Mouse (Mus musculus) megakaryocyte-erythroid progenitor cell, adult 5-6 weeks (primary cell): ENCODE data around the gene Olfr433. TPM values are rescaled to one million over a fixed set of nuclear protein-coding genes. Genes with fewer than 3 reads are reported as not detected.
A peak's percentile ranks its signal among the peaks of the same experiment; 100 is the strongest.
"Not testable (repeated sequence)": the region's sequence is repeated elsewhere in the genome, so short reads cannot be mapped to it uniquely, and the experiment has no call there.

Source experiments
- ATAC-seq: replicated peaks from 2 replicates; pipeline ENCODE4 v1.8.0; 2016; ENCODE audit warnings: mild to moderate bottlenecking, inconsistent platforms; ENCODE audit not compliant: severe bottlenecking, poor library complexity, low FRiP score, low TSS enrichment
- total RNA-seq, 2 experiments: library from RNA; stranded (forward) in 1 of 2; stranded (reverse) in 1 of 2; fragments of 200-1000, 215-1000 nt in 1 of 2; fragments of >200 nt in 1 of 2; fragmentation: Nextera tagmentation in 1 of 2; gene quantifications; 2 replicates each; pipeline ENCODE4 v1.2.3; 2014 to 2017

Olfr433 gene
- not detected in 2 replicates for total RNA-seq (2014; fragmentation: Nextera tagmentation)
- not detected in 2 replicates for total RNA-seq (2017)

- 0 out of 2 replicates have a peak, but pooled peaks have one; percentile 47 for ATAC-seq
These were observed at the start of gene Olfr433 for GRCm38 (mm10) chr1:174040523-174041177. Gene Olfr433, plus strand, starts transcription at chr1:174040705.

- ATAC-seq: no peak
These were observed 45.5 kb upstream of the Olfr433 start for GRCm38 (mm10) chr1:173995003-173995402.

- ATAC-seq: 0 out of 2 replicates have a peak, but pooled peaks have one; percentile 10
These were observed 36.0 kb upstream of the Olfr433 start for GRCm38 (mm10) chr1:174004352-174005109.

- ATAC-seq: not testable (repeated sequence)
These were observed 33.5 kb upstream of the Olfr433 start for GRCm38 (mm10) chr1:174007050-174007449.

- no peak for ATAC-seq
These were observed 8.8 kb upstream of the Olfr433 start, which contains the start of gene Ifi205 for GRCm38 (mm10) chr1:174031698-174032097. Gene Ifi205, minus strand, starts transcription at chr1:174031810.

GRCm38 (mm10) chr1:174035841-174036240 is 4.7 kb upstream of the Olfr433 start:
- no peak for ATAC-seq

- no peak for ATAC-seq
These were observed 2.0 kb upstream of the Olfr433 start for GRCm38 (mm10) chr1:174038480-174038879.

- ATAC-seq: peak; percentile 46; the same call in 1 of the 2 replicates
These were observed 1.8 kb downstream of the Olfr433 start for GRCm38 (mm10) chr1:174042091-174042884.

- no peak for ATAC-seq
These were observed 3.9 kb downstream of the Olfr433 start for GRCm38 (mm10) chr1:174044431-174044830.

- not testable (repeated sequence) for ATAC-seq
These were observed 7.7 kb downstream of the Olfr433 start for GRCm38 (mm10) chr1:174048227-174048626.

GRCm38 (mm10) chr1:174048893-174049292 is 8.4 kb downstream of the Olfr433 start, which contains the start of gene Olfr432:
Gene Olfr432, plus strand, starts transcription at chr1:174049205.
- ATAC-seq: no peak

GRCm38 (mm10) chr1:174049357-174049756 is 8.9 kb downstream of the Olfr433 start:
- ATAC-seq: not testable (repeated sequence)

- no peak for ATAC-seq
These were observed 10.0 kb downstream of the Olfr433 start for GRCm38 (mm10) chr1:174050532-174050931.

GRCm38 (mm10) chr1:174051515-174051914 is 11.0 kb downstream of the Olfr433 start:
- ATAC-seq: no peak

- ATAC-seq: no peak
These were observed 11.5 kb downstream of the Olfr433 start for GRCm38 (mm10) chr1:174051931-174052536.

GRCm38 (mm10) chr1:174052981-174053380 is 12.5 kb downstream of the Olfr433 start:
- ATAC-seq: no peak

GRCm38 (mm10) chr1:174055248-174055647 is 14.7 kb downstream of the Olfr433 start:
- ATAC-seq: no peak

GRCm38 (mm10) chr1:174066305-174066704 is 25.8 kb downstream of the Olfr433 start, which contains the start of gene Olfr430:
Gene Olfr430, plus strand, starts transcription at chr1:174066605.
- ATAC-seq: no peak

- no peak for ATAC-seq
These were observed 43.5 kb downstream of the Olfr433 start, which contains the start of gene Olfr429 for GRCm38 (mm10) chr1:174084031-174084430. Gene Olfr429, plus strand, starts transcription at chr1:174084331.
